Mouse (Mus musculus) kidney, embryonic 14.5 days (tissue): ENCODE measurements around the gene Retn. TPM values are rescaled to one million over a fixed set of nuclear protein-coding genes. Genes with fewer than 3 reads are reported as not detected.

Experiments used
- ATAC-seq: fragments of 200-750 bp; cut with Nextera tagmentation; 2 replicates; pipeline ENCODE4 v1.8.0; 2017; ENCODE audit warnings: moderate number of reproducible peaks, mild to moderate bottlenecking, moderate TSS enrichment, moderate library complexity; ENCODE audit not compliant: low FRiP score, low TSS enrichment
- H3K27ac ChIP-seq: fragments of 300-500 bp; sonication (generic); 2 replicates; pipeline ENCODE4 v1.5.1; 2014; ENCODE audit warnings: low read depth, mild to moderate bottlenecking, low read length, moderate library complexity, mixed read lengths
- H3K27me3 ChIP-seq: fragments of 300-500 bp; sonication (generic); 2 replicates; pipeline ENCODE4 v1.6.1; 2014; ENCODE audit warnings: mild to moderate bottlenecking, low read length; ENCODE audit not compliant: control insufficient read depth, insufficient read depth
- H3K36me3 ChIP-seq: fragments of 300-500 bp; sonication (generic); 2 replicates; pipeline ENCODE4 v1.6.1; 2014; ENCODE audit warnings: low read length, mixed read lengths; ENCODE audit not compliant: control insufficient read depth, insufficient read depth
- H3K4me1 ChIP-seq: fragments of 300-500 bp; sonication (generic); 2 replicates; pipeline ENCODE4 v1.6.1; 2014; ENCODE audit warnings: low read length, mixed read lengths; ENCODE audit not compliant: control insufficient read depth, insufficient read depth
- H3K4me2 ChIP-seq: fragments of 300-500 bp; sonication (generic); replicated peaks from 2 replicates; pipeline ENCODE4 v1.6.1; 2014; ENCODE audit warnings: low read depth, mild to moderate bottlenecking, low read length
- H3K4me3 ChIP-seq: fragments of 300-500 bp; sonication (generic); 2 replicates; pipeline ENCODE4 v1.5.1; 2014; ENCODE audit warnings: mild to moderate bottlenecking, low read length
- H3K9ac ChIP-seq: fragments of 300-500 bp; sonication (generic); 2 replicates; pipeline ENCODE4 v1.6.1; 2014; ENCODE audit warnings: low read depth, mild to moderate bottlenecking, low read length, moderate library complexity
- H3K9me3 ChIP-seq: fragments of 300-500 bp; sonication (generic); 2 replicates; pipeline ENCODE4 v1.6.1; 2016; ENCODE audit warnings: low read length; ENCODE audit not compliant: control insufficient read depth
- WGBS: fragments of 180-500 bp; shearing (Covaris S2); extraction: QIAGEN DNeasy Blood & Tissue Kit; methylation state at CpG from one replicate; pipeline ENCODE4 v1.1.7; 2014; 5-methylcytosine and 5-hydroxymethylcytosine counted together
- polyA plus RNA-seq: library from polyadenylated mRNA; unstranded; fragments of >200 nt; fragmentation: Nextera tagmentation; extraction: Ambion mirVana; gene quantifications from 2 replicates; pipeline ENCODE4 v1.2.1, GENCODE M21; 2014

Retn gene
- polyA plus RNA-seq, 1 experiment from 2014 or later = 0.73 TPM

DNA sequence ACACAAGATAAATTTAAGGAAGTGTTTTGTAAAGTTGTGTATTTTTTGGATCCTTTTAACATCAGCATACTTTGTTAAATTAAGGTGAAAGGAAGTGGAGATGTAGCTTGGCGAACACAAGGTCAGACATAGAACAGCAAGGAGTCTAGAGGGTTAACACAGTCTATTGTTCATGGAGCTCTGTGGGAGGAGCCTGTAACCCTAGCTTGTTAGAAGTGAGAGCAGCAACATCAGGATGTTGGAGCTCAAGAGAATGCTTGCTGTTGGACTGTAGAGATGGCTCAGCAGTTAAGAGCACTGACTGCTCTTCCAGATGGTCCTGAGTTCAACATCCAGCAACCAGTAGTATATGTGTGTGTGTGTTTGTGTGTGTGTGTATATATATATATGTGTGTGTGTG lies 6.6 kb upstream of the Retn start:
- Histone ChIP-seq H3K27ac (no peak overlapping the region), H3K36me3 (no peaks in the 10 kb centered on the region), H3K4me3 (no peak overlapping the region), H3K4me2 (no peak overlapping the region), H3K4me1 (0 out of 2 replicates have a peak, but pooled peaks cover 6% of the 10 kb centered on the region), H3K9ac (no peak overlapping the region), H3K9me3 (no peaks in the 10 kb centered on the region), H3K27me3 (no peaks in the 10 kb centered on the region)
- 45% methylated on average over 1 of the region's 1 CpGs for WGBS
- peak; percentile 72 for ATAC-seq

DNA sequence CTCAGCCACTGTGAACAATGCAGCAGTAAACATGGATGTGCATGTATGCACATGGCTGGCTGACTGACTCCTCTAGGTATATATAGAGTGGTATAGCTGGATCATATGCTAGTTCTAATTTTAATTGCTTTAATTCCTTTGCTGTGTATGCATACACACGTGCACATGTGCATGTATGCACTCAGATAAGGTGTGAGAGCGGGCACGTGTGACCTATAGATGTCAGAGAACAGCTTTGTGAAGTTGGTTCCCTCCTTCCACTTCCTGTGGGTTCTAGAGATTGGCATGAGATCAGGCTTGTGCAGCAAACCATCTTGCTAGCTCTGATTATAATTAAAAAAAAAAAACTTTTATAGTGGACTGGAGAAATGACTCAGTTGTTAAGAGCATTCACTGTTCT lies 2.7 kb upstream of the Retn start:
- Histone ChIP-seq H3K9ac (no peak overlapping the region), H3K4me1 (peaks cover 6% of the 10 kb centered on the region; the same call in 1 of the 2 replicates), H3K4me2 (no peak overlapping the region), H3K27ac (no peak overlapping the region), H3K9me3 (no peaks in the 10 kb centered on the region), H3K4me3 (no peak overlapping the region), H3K36me3 (no peaks in the 10 kb centered on the region), H3K27me3 (no peaks in the 10 kb centered on the region)
- no peak for ATAC-seq
- 70% methylated on average over 3 of the region's 3 CpGs for WGBS

DNA sequence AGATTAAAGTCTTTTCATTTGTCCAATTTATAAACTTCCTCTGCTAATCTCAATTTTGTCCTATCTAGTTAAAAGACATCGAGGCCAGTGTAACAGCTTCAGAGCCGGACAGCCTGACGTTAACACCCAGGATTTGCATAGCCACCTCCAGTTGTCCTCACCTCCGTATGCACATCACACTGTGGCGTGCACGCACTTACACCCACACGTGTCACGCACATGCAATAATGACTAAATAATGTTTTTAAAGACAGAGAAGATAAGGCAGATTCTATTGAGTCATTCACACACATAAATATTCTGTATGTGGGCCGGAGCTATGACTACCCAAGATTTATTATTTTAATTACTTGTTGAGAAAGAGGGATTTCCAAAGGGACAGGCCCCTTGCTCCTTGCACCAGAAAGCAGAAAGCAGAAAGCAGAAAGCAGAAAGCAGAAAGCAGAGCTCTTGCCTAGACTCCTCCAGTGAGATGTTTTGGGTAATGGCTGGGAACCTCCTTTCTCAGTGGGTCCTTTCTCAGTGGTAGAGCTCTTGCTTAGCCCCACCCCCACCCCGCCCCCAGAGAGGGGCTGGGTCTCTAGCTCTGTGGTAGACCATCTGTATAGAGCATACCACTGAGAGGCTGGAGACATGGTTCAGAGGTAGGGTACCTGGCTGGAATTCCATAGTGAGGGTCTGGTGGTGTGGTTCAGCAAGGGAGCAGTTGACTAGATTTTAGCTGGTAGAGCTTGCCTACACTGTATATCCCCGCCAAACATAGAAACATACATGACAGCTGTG lies 653 bp upstream of the Retn start:
- H3K4me3 ChIP-seq = no peak overlapping the region
- H3K9me3 ChIP-seq = no peaks in the 10 kb centered on the region
- H3K36me3 ChIP-seq = no peaks in the 10 kb centered on the region
- WGBS = 72% methylated on average over 11 of the region's 11 CpGs
- H3K4me2 ChIP-seq = no peak overlapping the region
- H3K27ac ChIP-seq = no peak overlapping the region
- no peak for ATAC-seq
- no peak overlapping the region for H3K9ac ChIP-seq
- H3K4me1 ChIP-seq = peaks cover 6% of the 10 kb centered on the region; the same call in 1 of the 2 replicates
- no peaks in the 10 kb centered on the region for H3K27me3 ChIP-seq

DNA sequence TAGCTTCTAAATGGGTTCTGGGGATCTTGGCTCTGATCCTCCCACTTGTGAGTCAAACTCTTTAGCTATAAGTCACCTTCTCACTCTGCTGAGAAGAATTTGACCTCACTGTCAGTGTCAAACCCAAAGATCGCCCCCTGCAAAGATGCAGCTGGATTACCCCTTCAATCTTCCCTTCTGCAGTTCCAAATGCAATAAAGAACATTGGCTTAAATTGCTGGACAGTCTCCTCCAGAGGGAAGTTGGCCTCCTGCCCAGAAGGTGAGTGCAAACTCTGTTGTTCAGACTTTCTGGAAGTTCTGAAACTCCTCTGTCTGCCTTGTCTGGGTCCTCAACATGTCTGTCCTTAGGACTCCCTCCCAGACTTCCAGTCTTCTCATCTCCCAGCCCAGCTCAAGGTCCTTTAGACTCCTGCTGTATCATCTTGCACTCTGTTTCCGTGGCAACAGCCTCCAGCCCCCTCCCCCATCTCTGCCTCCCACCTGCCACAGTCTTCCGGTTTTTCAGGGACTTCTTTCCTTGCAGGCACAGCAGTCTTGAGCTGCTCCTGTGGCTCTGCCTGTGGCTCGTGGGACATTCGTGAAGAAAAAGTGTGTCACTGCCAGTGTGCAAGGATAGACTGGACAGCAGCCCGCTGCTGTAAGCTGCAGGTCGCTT lies 1.3 kb downstream of the Retn start:
- no peaks in the 10 kb centered on the region for H3K27me3 ChIP-seq
- ATAC-seq = peak; percentile 82
- H3K4me2 ChIP-seq = 0 out of 2 replicates have a peak overlapping the region, but pooled peaks have one; percentile 0
- peaks cover 6% of the 10 kb centered on the region; the same call in 1 of the 2 replicates for H3K4me1 ChIP-seq
- no peaks in the 10 kb centered on the region for H3K9me3 ChIP-seq
- H3K4me3 ChIP-seq = no peak overlapping the region
- WGBS = 13% methylated on average over 7 of the region's 7 CpGs
- no peak overlapping the region for H3K27ac ChIP-seq
- no peak overlapping the region for H3K9ac ChIP-seq
- no peaks in the 10 kb centered on the region for H3K36me3 ChIP-seq

DNA sequence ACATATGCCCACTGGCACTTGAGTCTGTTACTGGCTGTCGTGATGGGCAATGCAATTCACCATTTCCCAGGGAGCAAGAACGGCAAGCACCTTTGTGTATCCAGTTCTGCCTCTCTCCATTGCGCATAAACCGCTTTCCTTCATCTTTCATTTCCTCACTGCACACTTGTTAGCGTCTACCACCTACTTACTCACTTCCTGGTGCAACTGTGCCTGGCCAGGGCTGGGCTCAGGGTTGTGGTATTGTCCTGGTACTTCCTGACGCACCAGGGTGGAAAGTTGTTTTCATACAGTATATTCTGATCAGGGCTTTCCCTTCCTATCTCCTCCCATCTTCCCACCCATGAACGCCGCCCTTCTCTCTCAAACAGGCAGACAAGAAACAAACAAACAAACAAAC lies 5.3 kb downstream of the Retn start:
- Histone ChIP-seq H3K27ac (no peak overlapping the region), H3K36me3 (no peaks in the 10 kb centered on the region), H3K9ac (no peak overlapping the region), H3K27me3 (no peaks in the 10 kb centered on the region), H3K4me2 (no peak overlapping the region), H3K4me1 (peaks cover 6% of the 10 kb centered on the region; the same call in 1 of the 2 replicates), H3K9me3 (no peaks in the 10 kb centered on the region), H3K4me3 (no peak overlapping the region)
- WGBS = 83% methylated on average over 8 of the region's 8 CpGs
- ATAC-seq = no peak

DNA sequence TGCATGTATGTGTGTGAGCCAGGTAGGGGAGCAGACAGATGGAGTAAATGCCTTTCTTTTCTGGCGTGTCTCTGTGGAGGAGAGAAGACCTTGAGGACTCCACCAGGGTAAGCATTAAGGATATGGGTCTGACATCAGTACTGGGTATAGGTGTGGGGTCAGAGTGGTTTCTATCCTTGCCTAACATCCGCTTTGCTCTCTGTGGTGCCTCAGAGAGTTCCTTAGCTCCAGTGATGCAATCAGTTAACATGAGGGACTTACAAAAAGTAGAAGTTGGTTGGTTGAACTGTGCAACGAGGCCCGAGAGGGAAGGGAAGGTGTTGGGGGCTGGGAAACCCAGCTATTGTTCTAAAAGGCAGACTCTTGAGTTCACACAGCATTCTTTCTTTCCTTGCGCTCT lies 8.8 kb downstream of the Retn start:
- H3K27ac ChIP-seq = no peak overlapping the region
- H3K4me2 ChIP-seq = no peak overlapping the region
- WGBS = 69% methylated on average over 5 of the region's 5 CpGs
- H3K9ac ChIP-seq = no peak overlapping the region
- no peaks in the 10 kb centered on the region for H3K27me3 ChIP-seq
- ATAC-seq = no peak
- no peaks in the 10 kb centered on the region for H3K9me3 ChIP-seq
- H3K36me3 ChIP-seq = no peaks in the 10 kb centered on the region
- H3K4me3 ChIP-seq = no peak overlapping the region
- H3K4me1 ChIP-seq = no peaks in the 10 kb centered on the region

DNA sequence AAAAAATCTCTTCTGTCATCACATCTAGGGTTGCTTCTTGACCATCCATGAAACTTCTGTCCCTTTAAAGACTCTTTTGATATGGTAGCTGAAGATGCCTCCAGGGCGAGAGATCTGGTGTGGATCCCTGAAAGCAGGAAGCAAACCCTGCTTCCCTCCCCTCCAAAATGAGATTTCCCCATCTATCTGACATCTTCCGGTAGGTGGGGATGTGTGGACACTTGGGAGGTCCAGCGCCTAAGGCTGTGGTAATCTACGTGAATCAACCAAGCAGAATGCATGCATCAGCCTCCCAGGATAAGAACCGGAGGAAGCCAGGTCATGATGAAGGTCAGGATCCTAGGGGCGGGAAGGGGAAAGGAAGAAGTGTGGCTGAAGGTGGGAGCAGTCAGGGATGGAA lies 9.9 kb downstream of the Retn start, which contains the start of gene Mcemp1:
Gene Mcemp1 (plus strand): TSS at position 248 of the 400 bp plus-strand sequence.
- Histone ChIP-seq H3K4me1 (no peaks in the 10 kb centered on the region), H3K9me3 (no peaks in the 10 kb centered on the region), H3K9ac (no peak within 1 kb of the TSS), H3K27me3 (no peaks in the 10 kb centered on the region), H3K27ac (no peak within 1 kb of the TSS), H3K4me3 (no peak within 1 kb of the TSS), H3K4me2 (no peak within 1 kb of the TSS), H3K36me3 (no peaks in the 10 kb centered on the region)
- 58% methylated on average over 6 of the region's 6 CpGs for WGBS
- ATAC-seq = no peak

DNA sequence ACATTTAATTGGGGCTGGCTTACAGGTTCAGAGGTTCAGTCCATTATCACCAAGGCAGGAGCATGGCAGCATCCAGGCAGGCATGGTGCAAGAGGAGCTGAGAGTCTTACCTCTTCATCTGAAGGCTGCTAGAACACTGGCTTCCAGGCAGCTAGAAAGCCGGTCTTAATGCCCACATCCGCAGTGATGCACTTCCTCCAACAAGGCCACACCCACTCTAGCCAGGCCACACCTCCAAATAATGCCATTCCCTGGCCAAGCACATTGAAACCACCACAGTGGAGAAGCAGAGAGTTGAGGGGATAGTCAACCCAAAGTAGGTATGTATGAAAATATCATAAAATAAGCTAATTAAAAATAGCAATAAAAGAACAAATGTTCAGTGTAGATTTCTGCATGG lies 14.8 kb downstream of the Retn start:
- 72% methylated on average over 2 of the region's 2 CpGs for WGBS
- Histone ChIP-seq H3K4me3 (no peak overlapping the region), H3K9ac (no peak overlapping the region), H3K36me3 (no peaks in the 10 kb centered on the region), H3K27ac (no peak overlapping the region), H3K9me3 (no peaks in the 10 kb centered on the region), H3K27me3 (no peaks in the 10 kb centered on the region), H3K4me2 (no peak overlapping the region), H3K4me1 (no peaks in the 10 kb centered on the region)
- ATAC-seq = no peak

DNA sequence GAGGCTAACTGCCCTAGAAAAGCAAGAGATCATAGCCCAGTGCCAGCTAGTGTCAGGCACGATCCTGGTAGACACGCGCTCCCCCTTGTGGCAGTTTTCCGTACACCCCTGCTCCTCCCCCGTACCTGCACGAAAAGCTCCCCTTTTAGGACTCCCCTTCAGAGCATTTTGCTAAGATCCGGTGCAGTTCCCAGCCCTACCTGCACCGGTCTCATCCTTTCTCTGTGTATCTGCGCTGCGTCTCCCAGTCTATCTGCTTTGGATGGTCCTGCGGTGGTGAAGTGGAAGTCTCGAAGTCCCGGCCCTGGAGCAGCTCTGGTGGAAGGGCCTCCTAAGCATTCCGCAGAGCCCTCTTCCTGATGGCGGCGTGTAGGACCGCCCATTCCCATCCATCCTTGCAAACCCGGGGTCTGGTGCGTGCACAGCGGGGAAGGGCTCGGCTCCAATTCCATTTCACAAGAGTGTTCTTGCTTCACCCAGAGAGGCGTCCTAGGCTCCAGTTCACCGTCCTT lies 16.5 kb downstream of the Retn start, which contains the start of gene Fcor:
Gene Fcor (minus strand): TSS at position 383 of the 512 bp plus-strand sequence.
- Histone ChIP-seq H3K4me3 (peak within 1 kb of the TSS; percentile 41), H3K9me3 (no peaks in the 10 kb centered on the region), H3K4me2 (peak within 1 kb of the TSS; percentile 59), H3K4me1 (no peaks in the 10 kb centered on the region), H3K27ac (peak within 1 kb of the TSS; percentile 42; the same call in 1 of the 2 replicates), H3K36me3 (no peaks in the 10 kb centered on the region), H3K27me3 (no peaks in the 10 kb centered on the region), H3K9ac (peak within 1 kb of the TSS; percentile 53)
- under 1% methylated on average over 23 of the region's 23 CpGs for WGBS
- ATAC-seq = peak; percentile 81
